ENCODE assay signal across 8 mouse cellular contexts in genomic region chr17:21516201-21517129, GRCm38 (mm10). TPM values are rescaled to one million over a fixed set of nuclear protein-coding genes. Genes with fewer than 3 reads are reported as not detected.
DNase-seq lines count a peak whose midpoint lies in the region; ATAC-seq and TF ChIP-seq lines count a peak whose summit lies in the region.

No protein-coding gene starts in this region.

- peak overlapping the region; percentile 76 for H3K4me2 ChIP-seq in forebrain, embryonic 13.5 days
- peak overlapping the region; percentile 86 for H3K4me2 ChIP-seq in lung, embryonic 15.5 days

- intact Hi-C loops in heart, postnatal 25 days (cut with DNase I) = loop anchor here (2.0 to 5.0 kb wide), 3 partner anchors 16 to 284 kb away; partner anchors contain the start of gene Zfp54

- H3K4me1 ChIP-seq in ES-E14 (ENCODE audit: control insufficient read depth in 2 of 2, insufficient read depth in 2 of 2, low read length in 2 of 2, poor library complexity in 1 of 2) = peaks cover 0 to 3% of the 10 kb centered on the region in 2 experiments; a peak in 1 of 4 replicates
- peaks cover 13% of the 10 kb centered on the region for H3K4me1 ChIP-seq in forebrain, embryonic 13.5 days
- peaks cover 9% of the 10 kb centered on the region for H3K4me1 ChIP-seq in lung, embryonic 15.5 days

- peak overlapping the region; percentile 85 for H3K27ac ChIP-seq in ES-E14 (ENCODE audit: insufficient read depth, low read depth, low read length, poor library complexity, severe bottlenecking)
- peak overlapping the region; percentile 81 for H3K27ac ChIP-seq in forebrain, embryonic 13.5 days
- peak overlapping the region; percentile 96 for H3K27ac ChIP-seq in lung, embryonic 15.5 days

- in situ Hi-C loops in ES-E14 (cut with MboI; ENCODE audit: low sequenced_read_pairs in 2 of 2, unreplicated experiment in 2 of 2) = no loop called here

- under 1% methylated on average over 36 of the region's 37 CpGs for WGBS in forebrain, embryonic 13.5 days
- under 1% methylated on average over 37 of the region's 37 CpGs for WGBS in lung, embryonic 15.5 days

- H3K36me3 ChIP-seq in ES-E14 (ENCODE audit: control insufficient read depth, insufficient read depth, low read length, poor library complexity, severe bottlenecking) = no peaks in the 10 kb centered on the region; the same call in 1 of the 2 replicates
- H3K36me3 ChIP-seq in forebrain, embryonic 13.5 days (ENCODE audit: poor library complexity, severe bottlenecking) = no peaks in the 10 kb centered on the region
- no peaks in the 10 kb centered on the region for H3K36me3 ChIP-seq in lung, embryonic 15.5 days

- peak; percentile 42 for DNase-seq in ES-E14 (ENCODE audit: low read depth, low spot score)
- peak; percentile 65 for DNase-seq in c-Kit-positive CD71-positive TER-119-positive erythroid progenitor cells, embryonic 14.5 days (ENCODE audit: low spot score)
- DNase-seq in heart, postnatal 25 days (ENCODE audit: low spot score) = peak; percentile 50
- DNase-seq in layer of hippocampus, adult 18-20 months (ENCODE audit: low spot score in 2 of 2) = peak; percentile 37 to 72
- peak; percentile 60 for DNase-seq in ovary, adult 18-20 months (ENCODE audit: low spot score)
- peak; percentile 61 for DNase-seq in thymus, postnatal 14 days

- H3K27me3 ChIP-seq in forebrain, embryonic 13.5 days = no peaks in the 10 kb centered on the region
- H3K27me3 ChIP-seq in lung, embryonic 15.5 days = no peaks in the 10 kb centered on the region

- H3K9ac ChIP-seq in ES-E14 (ENCODE audit: insufficient read depth, low read depth, low read length, poor library complexity, severe bottlenecking) = peak overlapping the region; percentile 92
- H3K9ac ChIP-seq in forebrain, embryonic 13.5 days = peak overlapping the region; percentile 64
- H3K9ac ChIP-seq in lung, embryonic 15.5 days = peak overlapping the region; percentile 62

- H3K4me3 ChIP-seq in ES-E14 (ENCODE audit: insufficient read depth in 1 of 2, low read depth in 1 of 2, low read length in 2 of 2, poor library complexity in 1 of 2, severe bottlenecking in 1 of 2) = peak overlapping the region; percentile 72 to 78
- peak overlapping the region; percentile 55 for H3K4me3 ChIP-seq in forebrain, embryonic 13.5 days
- H3K4me3 ChIP-seq in lung, embryonic 15.5 days = peak overlapping the region; percentile 62

- peak; percentile 91 for ATAC-seq in forebrain, embryonic 13.5 days
- peak; percentile 92 for ATAC-seq in lung, embryonic 15.5 days (ENCODE audit: borderline replicate concordance, extremely low read depth, low FRiP score, low TSS enrichment)

- peaks cover 3% of the 10 kb centered on the region; the same call in 1 of the 2 replicates for H3K9me3 ChIP-seq in ES-E14 (ENCODE audit: control insufficient read depth, insufficient read depth, low read depth, low read length)
- H3K9me3 ChIP-seq in forebrain, embryonic 13.5 days (replicated peaks) = no peaks in the 10 kb centered on the region
- H3K9me3 ChIP-seq in lung, embryonic 15.5 days = no peaks in the 10 kb centered on the region

TF ChIP-seq in ES-E14, 5 proteins besides CTCF, POLR2A, EP300 and RAD21:
- TF ChIP-seq ZNF384 (IDR thresholded peaks at IDR 0.05; ENCODE audit: low read depth, low read length) (no peak; the same call in 1 of the 2 replicates), HCFC1 (IDR thresholded peaks at IDR 0.05; ENCODE audit: borderline replicate concordance, insufficient read depth, low read length) (0 out of 2 replicates have a peak, but pooled peaks have one; percentile 50)
TF ChIP-seq in ES-E14: peak in this region for 1.

RNA-seq across cellular contexts. Expression of gene Zfp52, which starts 18.9 kb away (rescaled TPM):
- 3.4 and 3.7 TPM in 2 replicates for total RNA-seq in ES-E14 (2012; rRNA removed)
- 1.6 and 1.7 TPM in 2 replicates for polyA plus RNA-seq in forebrain, embryonic 13.5 days (2015; fragmentation: Nextera tagmentation; extraction: Ambion mirVana)
- 1 to 10 TPM; 4.6 to 4.7 TPM for total RNA-seq in heart, postnatal 25 days (2021)
- total RNA-seq in layer of hippocampus, adult 18-20 months (2021) = 1 to 10 TPM; 8.0 TPM
- 4.3 and 5.1 TPM in 2 replicates for polyA plus RNA-seq in lung, embryonic 15.5 days (2015; fragmentation: Nextera tagmentation; extraction: Ambion mirVana)

RNA-seq across cellular contexts. Expression of gene Zfp53, which starts 27.7 kb away (rescaled TPM):
- total RNA-seq in ES-E14 (2012; rRNA removed) = 5.0 and 5.9 TPM in 2 replicates
- polyA plus RNA-seq in forebrain, embryonic 13.5 days (2015; fragmentation: Nextera tagmentation; extraction: Ambion mirVana) = 10.5 and 10.8 TPM in 2 replicates
- 1 to 10 TPM; 2.3 to 2.4 TPM for total RNA-seq in heart, postnatal 25 days (2021)
- total RNA-seq in layer of hippocampus, adult 18-20 months (2021) = 1 to 10 TPM; 4.6 to 4.8 TPM
- 10.7 and 11.8 TPM in 2 replicates for polyA plus RNA-seq in lung, embryonic 15.5 days (2015; fragmentation: Nextera tagmentation; extraction: Ambion mirVana)

RNA-seq across cellular contexts. Expression of gene Zfp948, which starts 50.3 kb away (rescaled TPM):
- 8.2 and 8.9 TPM in 2 replicates for total RNA-seq in ES-E14 (2012; rRNA removed)
- 14.3 and 15.6 TPM in 2 replicates for polyA plus RNA-seq in forebrain, embryonic 13.5 days (2015; fragmentation: Nextera tagmentation; extraction: Ambion mirVana)
- total RNA-seq in heart, postnatal 25 days (2021) = 1 to 10 TPM; 3.2 TPM
- 10 to 100 TPM; 11.4 to 13.1 TPM for total RNA-seq in layer of hippocampus, adult 18-20 months (2021)
- polyA plus RNA-seq in lung, embryonic 15.5 days (2015; fragmentation: Nextera tagmentation; extraction: Ambion mirVana) = 16.9 and 17.8 TPM in 2 replicates

Comparison
In these comparisons a context has a peak if more than half of its experiments do, and no peak if none do; other contexts are left out.
1. Peak in every context shown above with its lines: DNase-seq, ATAC-seq, H3K4me3 ChIP-seq and H3K27ac ChIP-seq.